Mouse (Mus musculus): Measurements from ENCODE around the gene Olfr282. TPM values are rescaled to one million over a fixed set of nuclear protein-coding genes. Genes with fewer than 3 reads are reported as not detected.

Gene Olfr282
- polyA plus RNA-seq, 1 experiment from 2014 or later: not detected

GRCm38 (mm10) chr15:98424326-98424725 lies 6.7 kb upstream of the Olfr282 start:
- Histone ChIP-seq H3K36me3 (ENCODE audit: inconsistent target) (no peaks in the 10 kb centered on the region), H3K27ac (no peak overlapping the region), H3K79me2 (ENCODE audit: inconsistent target) (no peaks in the 10 kb centered on the region), H3K4me3 (ENCODE audit: inconsistent target) (no peak overlapping the region)
- 69% methylated on average over 14 of the region's 14 CpGs for WGBS (ENCODE audit: missing documents)

- Histone ChIP-seq H3K36me3 (ENCODE audit: inconsistent target) (no peaks in the 10 kb centered on the region), H3K79me2 (ENCODE audit: inconsistent target) (no peaks in the 10 kb centered on the region), H3K27ac (no peak overlapping the region), H3K4me3 (ENCODE audit: inconsistent target) (no peak overlapping the region)
- WGBS (ENCODE audit: missing documents): 40% methylated on average over 6 of the region's 6 CpGs
These were observed 6.3 kb upstream of the Olfr282 start for GRCm38 (mm10) chr15:98424753-98425152.

- Histone ChIP-seq H3K4me3 (ENCODE audit: inconsistent target) (no peak overlapping the region), H3K79me2 (ENCODE audit: inconsistent target) (no peaks in the 10 kb centered on the region), H3K36me3 (ENCODE audit: inconsistent target) (no peaks in the 10 kb centered on the region), H3K27ac (no peak overlapping the region)
- 76% methylated on average over 7 of the region's 7 CpGs for WGBS (ENCODE audit: missing documents)
These were observed 5.8 kb upstream of the Olfr282 start for GRCm38 (mm10) chr15:98425188-98425587.

GRCm38 (mm10) chr15:98444561-98444960 lies 13.5 kb downstream of the Olfr282 start:
- Histone ChIP-seq H3K27ac (no peak overlapping the region), H3K36me3 (ENCODE audit: inconsistent target) (no peaks in the 10 kb centered on the region), H3K79me2 (ENCODE audit: inconsistent target) (no peaks in the 10 kb centered on the region), H3K4me3 (ENCODE audit: inconsistent target) (no peak overlapping the region)
- 82% methylated on average over 3 of the region's 3 CpGs for WGBS (ENCODE audit: missing documents)

GRCm38 (mm10) chr15:98448521-98448920 lies 17.5 kb downstream of the Olfr282 start:
- Histone ChIP-seq H3K36me3 (ENCODE audit: inconsistent target) (no peaks in the 10 kb centered on the region), H3K79me2 (ENCODE audit: inconsistent target) (no peaks in the 10 kb centered on the region), H3K4me3 (ENCODE audit: inconsistent target) (no peak overlapping the region), H3K27ac (no peak overlapping the region)
- 73% methylated on average over 4 of the region's 4 CpGs for WGBS (ENCODE audit: missing documents)

GRCm38 (mm10) chr15:98452288-98452687 lies 21.3 kb downstream of the Olfr282 start, which contains the start of gene Olfr281:
Olfr281 (plus strand) TSS chr15:98452588.
- 85% methylated on average over 7 of the region's 7 CpGs for WGBS (ENCODE audit: missing documents)
- Histone ChIP-seq H3K36me3 (ENCODE audit: inconsistent target) (no peaks in the 10 kb centered on the region), H3K27ac (no peak within 1 kb of the TSS), H3K4me3 (ENCODE audit: inconsistent target) (no peak within 1 kb of the TSS), H3K79me2 (ENCODE audit: inconsistent target) (no peaks in the 10 kb centered on the region)

GRCm38 (mm10) chr15:98469596-98469995 lies 38.6 kb downstream of the Olfr282 start, which contains the start of gene OR5BS1P:
OR5BS1P (plus strand) TSS chr15:98469896.
- WGBS (ENCODE audit: missing documents): 89% methylated on average over 4 of the region's 4 CpGs
- Histone ChIP-seq H3K4me3 (ENCODE audit: inconsistent target) (no peak within 1 kb of the TSS), H3K79me2 (ENCODE audit: inconsistent target) (no peaks in the 10 kb centered on the region), H3K36me3 (ENCODE audit: inconsistent target) (no peaks in the 10 kb centered on the region), H3K27ac (no peak within 1 kb of the TSS)

- H3K79me2 ChIP-seq (ENCODE audit: inconsistent target): no peaks in the 10 kb centered on the region
- H3K4me3 ChIP-seq (ENCODE audit: inconsistent target): no peak overlapping the region
- 94% methylated on average over 13 of the region's 13 CpGs for WGBS (ENCODE audit: missing documents)
- H3K27ac ChIP-seq: no peak overlapping the region
- no peaks in the 10 kb centered on the region for H3K36me3 ChIP-seq (ENCODE audit: inconsistent target)
These were observed 40.5 kb downstream of the Olfr282 start for GRCm38 (mm10) chr15:98471539-98471938.

GRCm38 (mm10) chr15:98474958-98475357 lies 43.9 kb downstream of the Olfr282 start:
- Histone ChIP-seq H3K27ac (no peak overlapping the region), H3K36me3 (ENCODE audit: inconsistent target) (no peaks in the 10 kb centered on the region), H3K4me3 (ENCODE audit: inconsistent target) (no peak overlapping the region), H3K79me2 (ENCODE audit: inconsistent target) (no peaks in the 10 kb centered on the region)
- WGBS (ENCODE audit: missing documents): 81% methylated on average over 10 of the region's 10 CpGs

- Histone ChIP-seq H3K4me3 (ENCODE audit: inconsistent target) (no peak overlapping the region), H3K27ac (no peak overlapping the region), H3K36me3 (ENCODE audit: inconsistent target) (no peaks in the 10 kb centered on the region), H3K79me2 (ENCODE audit: inconsistent target) (no peaks in the 10 kb centered on the region)
- 52% methylated on average over 10 of the region's 10 CpGs for WGBS (ENCODE audit: missing documents)
These were observed 44.4 kb downstream of the Olfr282 start for GRCm38 (mm10) chr15:98475382-98475781.

- no peaks in the 10 kb centered on the region for H3K36me3 ChIP-seq (ENCODE audit: inconsistent target)
- WGBS (ENCODE audit: missing documents): 76% methylated on average over 5 of the region's 5 CpGs
- no peaks in the 10 kb centered on the region for H3K79me2 ChIP-seq (ENCODE audit: inconsistent target)
- H3K27ac ChIP-seq: no peak overlapping the region
- no peak overlapping the region for H3K4me3 ChIP-seq (ENCODE audit: inconsistent target)
These were observed 45.3 kb downstream of the Olfr282 start for GRCm38 (mm10) chr15:98476281-98476680.

GRCm38 (mm10) chr15:98479568-98480102 lies 48.6 kb downstream of the Olfr282 start:
- Histone ChIP-seq H3K79me2 (ENCODE audit: inconsistent target) (no peaks in the 10 kb centered on the region), H3K36me3 (ENCODE audit: inconsistent target) (no peaks in the 10 kb centered on the region), H3K4me3 (ENCODE audit: inconsistent target) (no peak overlapping the region), H3K27ac (no peak overlapping the region)
- 79% methylated on average over 7 of the region's 7 CpGs for WGBS (ENCODE audit: missing documents)

- no peaks in the 10 kb centered on the region for H3K36me3 ChIP-seq (ENCODE audit: inconsistent target)
- 93% methylated on average over 3 of the region's 3 CpGs for WGBS (ENCODE audit: missing documents)
- H3K79me2 ChIP-seq (ENCODE audit: inconsistent target): no peaks in the 10 kb centered on the region
- peak within 1 kb of the TSS; percentile 86 for H3K27ac ChIP-seq
- H3K4me3 ChIP-seq (ENCODE audit: inconsistent target): no peak within 1 kb of the TSS
These were observed 51.7 kb downstream of the Olfr282 start, which contains the start of gene Lalba for GRCm38 (mm10) chr15:98482701-98483100. Lalba (minus strand) TSS chr15:98482721.

GRCm38 (mm10) chr15:98483907-98484886 lies 53.2 kb downstream of the Olfr282 start:
- WGBS (ENCODE audit: missing documents): 12% methylated on average over 18 of the region's 18 CpGs
- H3K79me2 ChIP-seq (ENCODE audit: inconsistent target): no peaks in the 10 kb centered on the region
- H3K4me3 ChIP-seq (ENCODE audit: inconsistent target): no peak overlapping the region
- H3K36me3 ChIP-seq (ENCODE audit: inconsistent target): no peaks in the 10 kb centered on the region
- peak overlapping the region; percentile 86 for H3K27ac ChIP-seq

GRCm38 (mm10) chr15:98486433-98487021 lies 55.5 kb downstream of the Olfr282 start:
- Histone ChIP-seq H3K4me3 (ENCODE audit: inconsistent target) (no peak overlapping the region), H3K27ac (no peak overlapping the region), H3K36me3 (ENCODE audit: inconsistent target) (no peaks in the 10 kb centered on the region), H3K79me2 (ENCODE audit: inconsistent target) (no peaks in the 10 kb centered on the region)
- WGBS (ENCODE audit: missing documents): 75% methylated on average over 8 of the region's 8 CpGs
